Comparison of ENCODE assay signal across 7 mouse cellular contexts in the genomic region with DNA sequence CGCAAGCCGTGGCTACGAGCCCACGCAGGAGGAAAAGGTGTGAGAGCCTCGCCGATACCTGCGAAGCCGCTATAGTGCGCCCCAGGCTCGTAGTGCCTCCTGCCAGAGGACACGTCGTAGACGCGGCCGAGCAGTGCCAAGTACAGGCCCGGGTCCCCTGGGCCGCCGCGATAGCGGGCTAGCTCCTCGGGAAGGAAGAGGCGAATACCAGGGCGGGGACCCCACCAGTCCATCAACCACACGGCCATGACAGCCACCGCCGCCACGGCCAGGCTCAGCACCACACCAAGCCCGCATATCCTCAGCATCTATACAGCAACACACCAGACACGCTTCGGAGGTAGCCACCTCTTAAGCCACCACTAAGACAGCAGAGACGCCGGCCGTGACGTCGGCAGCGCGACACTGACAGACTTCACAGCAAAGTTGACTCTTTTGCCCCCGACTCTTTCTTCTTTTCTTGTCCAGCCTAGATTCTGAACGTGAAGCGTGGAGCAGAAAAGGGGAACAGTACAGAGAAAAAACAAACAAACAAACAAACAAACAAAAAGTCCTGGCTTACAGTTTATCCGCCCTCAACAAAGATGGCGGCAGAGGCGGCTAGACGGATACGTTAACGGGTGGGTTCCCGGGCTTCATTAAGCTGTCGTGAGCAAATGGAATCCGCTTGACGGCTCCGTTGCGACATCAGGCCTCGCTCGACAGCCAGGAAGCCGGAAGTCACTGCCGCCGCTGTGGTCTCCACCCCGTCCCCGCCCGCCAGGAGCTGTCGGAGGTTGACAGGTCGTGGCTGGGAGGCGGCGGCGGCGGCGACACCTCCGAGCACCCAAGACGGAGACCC. TPM values are rescaled to one million over a fixed set of nuclear protein-coding genes. Genes with fewer than 3 reads are reported as not detected.
DNase-seq lines count a peak whose midpoint lies in the region; ATAC-seq lines count a peak whose summit lies in the region.

Gene Cyb5d2, minus strand, starts transcription at position 688 of the 841 bp plus-strand sequence.
Gene Zzef1, plus strand, starts transcription at position 772 of the 841 bp plus-strand sequence.

- H3K4me2 ChIP-seq in intestine, embryonic 15.5 days (replicated peaks), result peak within 1 kb of the TSS; percentile 85

- peak within 1 kb of the TSS; percentile 77 for H3K9ac ChIP-seq in intestine, embryonic 15.5 days

- peak; percentile 96 for DNase-seq in adrenal gland, adult 2 months
- peak; percentile 86 for DNase-seq in embryo, embryonic 11.5 days (ENCODE audit: low read depth, low spot score)
- peak; percentile 86 to 93 for DNase-seq in gastrocnemius, postnatal 36 days
- DNase-seq in left cerebral cortex, postnatal 25 days (ENCODE audit: low spot score in 2 of 2), result peak; percentile 95 to 98
- DNase-seq in midbrain, embryonic 10.5 days (ENCODE audit: low spot score), result peak; percentile 93
- peak; percentile 87 for DNase-seq in right cerebral cortex, postnatal 4 days

- H3K9me3 ChIP-seq in intestine, embryonic 15.5 days, result no peaks in the 10 kb centered on the region
- no peaks in the 10 kb centered on the region for H3K9me3 ChIP-seq in midbrain, embryonic 10.5 days (replicated peaks)

- peak; percentile 94 for ATAC-seq in intestine, embryonic 15.5 days

- under 1% methylated on average over 69 of the region's 69 CpGs for WGBS in intestine, embryonic 15.5 days
- WGBS in midbrain, embryonic 10.5 days, result under 1% methylated on average over 69 of the region's 69 CpGs

- no peaks in the 10 kb centered on the region for H3K27me3 ChIP-seq in intestine, embryonic 15.5 days (replicated peaks)
- H3K27me3 ChIP-seq in midbrain, embryonic 10.5 days (ENCODE audit: low read depth, poor library complexity, severe bottlenecking), result no peaks in the 10 kb centered on the region

- no peaks in the 10 kb centered on the region for H3K4me1 ChIP-seq in intestine, embryonic 15.5 days (replicated peaks)
- H3K4me1 ChIP-seq in midbrain, embryonic 10.5 days, result peaks cover 19% of the 10 kb centered on the region

- no peaks in the 10 kb centered on the region for H3K36me3 ChIP-seq in intestine, embryonic 15.5 days
- H3K36me3 ChIP-seq in midbrain, embryonic 10.5 days, result no peaks in the 10 kb centered on the region

- peak within 1 kb of the TSS; percentile 59 for H3K27ac ChIP-seq in intestine, embryonic 15.5 days
- peak within 1 kb of the TSS; percentile 89 for H3K27ac ChIP-seq in midbrain, embryonic 10.5 days (replicated peaks)

- H3K4me3 ChIP-seq in intestine, embryonic 15.5 days (replicated peaks), result peak within 1 kb of the TSS; percentile 94
- H3K4me3 ChIP-seq in midbrain, embryonic 10.5 days, result peak within 1 kb of the TSS; percentile 94

- intact Hi-C loops in gastrocnemius, postnatal 36 days (cut with DNase I), result no loop called here
- intact Hi-C loops in left cerebral cortex, postnatal 25 days (cut with DNase I), result loop anchor here (10.0 kb wide), 2 partner anchors 191 to 221 kb away; partner anchors contain the start of gene Ube2g1

RNA-seq across cellular contexts. Expression of gene Cyb5d2, which starts in this region (rescaled TPM):
- 10 to 100 TPM; 21.3 to 22.9 TPM for total RNA-seq in adrenal gland, adult 2 months (2021)
- polyA plus RNA-seq in adrenal gland, adult 2 months (2012; rRNA removed), result 7.8 and 8.5 TPM in 2 replicates
- total RNA-seq in gastrocnemius, postnatal 36 days (2021), result 10 to 100 TPM; 15.4 to 16.1 TPM
- 4.1 and 4.8 TPM in 2 replicates for polyA plus RNA-seq in intestine, embryonic 15.5 days (2015; fragmentation: Nextera tagmentation; extraction: Ambion mirVana)
- 10 to 100 TPM; 14.8 to 17.2 TPM for total RNA-seq in left cerebral cortex, postnatal 25 days (2021)
- polyA plus RNA-seq in midbrain, embryonic 10.5 days (2016; fragmentation: Nextera tagmentation; extraction: Ambion mirVana), result 5.1 and 5.2 TPM in 2 replicates

RNA-seq across cellular contexts. Expression of gene Zzef1, which starts in this region (rescaled TPM):
- 10 to 100 TPM; 31.5 to 32.7 TPM for total RNA-seq in adrenal gland, adult 2 months (2021)
- 19.5 and 23.6 TPM in 2 replicates for polyA plus RNA-seq in adrenal gland, adult 2 months (2012; rRNA removed)
- 10 to 100 TPM; 11.8 to 12.1 TPM for total RNA-seq in gastrocnemius, postnatal 36 days (2021)
- polyA plus RNA-seq in intestine, embryonic 15.5 days (2015; fragmentation: Nextera tagmentation; extraction: Ambion mirVana), result 10.5 and 12.6 TPM in 2 replicates
- total RNA-seq in left cerebral cortex, postnatal 25 days (2021), result 10 to 100 TPM; 40.2 to 45.8 TPM
- polyA plus RNA-seq in midbrain, embryonic 10.5 days (2016; fragmentation: Nextera tagmentation; extraction: Ambion mirVana), result 5.5 and 7.4 TPM in 2 replicates

Comparison
In these comparisons a context has a peak if more than half of its experiments do, and no peak if none do; other contexts are left out.
1. Peak in every context shown above with its lines: DNase-seq, ATAC-seq, H3K4me3 ChIP-seq and H3K27ac ChIP-seq.